Mouse (Mus musculus): Measurements from ENCODE around the gene Ppm1l. TPM values are rescaled to one million over a fixed set of nuclear protein-coding genes. Genes with fewer than 3 reads are reported as not detected.

Gene Ppm1l
- polyA plus RNA-seq, 1 experiment: 1.4 TPM

DNA sequence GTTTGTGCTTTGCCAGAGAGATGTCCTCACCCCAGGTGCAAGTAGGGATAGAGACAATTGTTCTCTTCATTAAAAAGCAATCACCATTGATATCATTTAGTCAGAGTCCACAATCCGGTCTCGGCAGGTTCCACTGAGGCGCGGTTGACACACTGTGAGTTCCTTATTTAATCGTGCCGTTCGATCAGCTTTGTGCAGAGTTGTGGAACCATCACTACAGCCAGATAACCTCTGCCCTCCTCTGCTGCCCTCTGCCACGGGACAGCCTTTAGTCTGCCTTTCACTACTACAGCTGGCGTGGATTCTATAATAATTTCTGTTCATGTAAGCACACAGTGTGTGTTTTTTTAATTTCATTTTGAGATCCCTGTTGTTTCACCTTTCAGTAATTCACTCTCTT, 17.2 kb downstream of the Ppm1l start:
- Histone ChIP-seq H3K36me3 (ENCODE audit: control insufficient read depth, insufficient read depth, low read length) (no peaks in the 10 kb centered on the region), H3K27ac (ENCODE audit: insufficient read depth, low read length) (no peak overlapping the region), H3K4me1 (ENCODE audit: control insufficient read depth, insufficient read depth, insufficient read length) (no peaks in the 10 kb centered on the region), H3K4me3 (ENCODE audit: extremely low read depth, insufficient read depth, insufficient read length) (no peak overlapping the region), H3K27me3 (ENCODE audit: control insufficient read depth, insufficient read depth, low read length) (no peaks in the 10 kb centered on the region)
- TF ChIP-seq CTCF (IDR thresholded peaks at IDR 0.05; ENCODE audit: extremely low read depth, insufficient read depth, insufficient read length, insufficient replicate concordance) (no peak), POLR2A (IDR thresholded peaks at IDR 0.05; ENCODE audit: low read depth, low read length) (no peak)
- no peak for DNase-seq (ENCODE audit: low read depth in 1 of 2, low spot score in 2 of 2)
- 90% methylated on average over 9 of the region's 9 CpGs for WGBS

GRCm38 (mm10) chr3:69340486-69340885, 23.8 kb downstream of the Ppm1l start:
- no peaks in the 10 kb centered on the region for H3K36me3 ChIP-seq (ENCODE audit: control insufficient read depth, insufficient read depth, low read length)
- 31% methylated on average over 1 of the region's 1 CpGs for WGBS
- H3K27me3 ChIP-seq (ENCODE audit: control insufficient read depth, insufficient read depth, low read length): no peaks in the 10 kb centered on the region
- TF ChIP-seq POLR2A (IDR thresholded peaks at IDR 0.05; ENCODE audit: low read depth, low read length) (no peak), CTCF (IDR thresholded peaks at IDR 0.05; ENCODE audit: extremely low read depth, insufficient read depth, insufficient read length, insufficient replicate concordance) (no peak)
- DNase-seq (ENCODE audit: low read depth in 1 of 2, low spot score in 2 of 2): no peak
- H3K4me1 ChIP-seq (ENCODE audit: control insufficient read depth, insufficient read depth, insufficient read length): no peaks in the 10 kb centered on the region
- H3K27ac ChIP-seq (ENCODE audit: insufficient read depth, low read length): no peak overlapping the region
- no peak overlapping the region for H3K4me3 ChIP-seq (ENCODE audit: extremely low read depth, insufficient read depth, insufficient read length)

- Histone ChIP-seq H3K27ac (ENCODE audit: insufficient read depth, low read length) (no peak overlapping the region), H3K36me3 (ENCODE audit: control insufficient read depth, insufficient read depth, low read length) (no peaks in the 10 kb centered on the region), H3K4me1 (ENCODE audit: control insufficient read depth, insufficient read depth, insufficient read length) (no peaks in the 10 kb centered on the region), H3K4me3 (ENCODE audit: extremely low read depth, insufficient read depth, insufficient read length) (no peak overlapping the region), H3K27me3 (ENCODE audit: control insufficient read depth, insufficient read depth, low read length) (no peaks in the 10 kb centered on the region)
- DNase-seq (ENCODE audit: low read depth in 1 of 2, low spot score in 2 of 2): no peak
- TF ChIP-seq POLR2A (IDR thresholded peaks at IDR 0.05; ENCODE audit: low read depth, low read length) (no peak), CTCF (IDR thresholded peaks at IDR 0.05; ENCODE audit: extremely low read depth, insufficient read depth, insufficient read length, insufficient replicate concordance) (no peak)
These were observed 24.3 kb downstream of the Ppm1l start for GRCm38 (mm10) chr3:69340971-69341370.

DNA sequence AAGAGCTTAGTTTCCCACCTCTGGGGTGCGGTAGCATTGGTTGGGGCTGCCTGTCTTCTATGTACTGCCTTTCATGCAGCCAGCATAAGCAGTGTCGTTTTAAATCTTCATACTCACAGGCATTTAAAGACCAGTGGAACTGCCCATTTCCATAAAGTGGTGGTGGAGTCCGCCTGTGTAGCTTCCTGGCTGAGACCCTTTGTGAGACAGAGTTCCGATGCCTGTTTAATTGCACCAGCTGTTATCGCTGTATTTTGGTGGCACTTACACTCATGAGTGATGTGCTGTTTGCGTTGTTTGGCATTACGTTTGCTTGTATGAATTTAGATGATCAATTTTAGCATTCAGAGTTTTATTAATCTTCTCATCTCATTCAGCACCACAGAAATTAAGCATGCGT, 24.9 kb downstream of the Ppm1l start:
- Histone ChIP-seq H3K4me1 (ENCODE audit: control insufficient read depth, insufficient read depth, insufficient read length) (no peaks in the 10 kb centered on the region), H3K4me3 (ENCODE audit: extremely low read depth, insufficient read depth, insufficient read length) (no peak overlapping the region), H3K27ac (ENCODE audit: insufficient read depth, low read length) (no peak overlapping the region), H3K36me3 (ENCODE audit: control insufficient read depth, insufficient read depth, low read length) (no peaks in the 10 kb centered on the region), H3K27me3 (ENCODE audit: control insufficient read depth, insufficient read depth, low read length) (no peaks in the 10 kb centered on the region)
- no peak for DNase-seq (ENCODE audit: low read depth in 1 of 2, low spot score in 2 of 2)
- no peak for TF ChIP-seq POLR2A (IDR thresholded peaks at IDR 0.05; ENCODE audit: low read depth, low read length)
- TF ChIP-seq CTCF (IDR thresholded peaks at IDR 0.05; ENCODE audit: extremely low read depth, insufficient read depth, insufficient read length, insufficient replicate concordance): no peak
- 85% methylated on average over 8 of the region's 8 CpGs for WGBS

DNA sequence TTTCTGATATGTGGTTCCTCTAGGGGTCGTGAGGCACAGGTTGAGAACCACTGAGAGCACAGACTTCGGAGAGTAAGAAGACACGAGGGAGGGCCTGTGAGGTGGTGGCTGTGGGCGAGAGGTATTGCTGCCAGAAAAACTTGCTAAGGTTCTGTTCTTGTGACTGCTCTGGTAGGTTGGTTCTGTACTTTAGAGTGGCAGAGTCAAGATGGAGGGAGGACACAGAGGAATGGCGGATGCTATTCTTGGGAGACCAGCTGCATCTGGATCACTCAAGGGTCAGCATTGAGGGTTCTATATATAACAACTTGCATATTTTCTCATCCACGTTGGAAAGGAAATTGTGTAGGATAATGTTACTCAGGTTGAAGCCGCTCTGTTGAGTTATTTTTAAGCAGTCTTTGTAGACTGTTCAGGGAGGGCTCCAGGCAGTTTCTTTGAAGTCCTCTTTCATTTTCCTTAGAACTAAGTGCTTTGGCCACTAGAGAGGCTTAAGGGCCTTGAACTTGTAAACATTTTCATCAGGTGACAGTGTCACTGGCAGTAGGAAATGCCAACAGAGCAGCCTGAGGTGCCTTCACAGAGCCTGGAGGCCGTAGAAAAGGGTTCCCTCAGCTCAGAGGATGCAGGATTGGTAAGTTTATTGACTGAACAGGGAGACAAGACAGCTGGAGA, 25.7 kb downstream of the Ppm1l start:
- H3K4me1 ChIP-seq (ENCODE audit: control insufficient read depth, insufficient read depth, insufficient read length): no peaks in the 10 kb centered on the region
- no peaks in the 10 kb centered on the region for H3K27me3 ChIP-seq (ENCODE audit: control insufficient read depth, insufficient read depth, low read length)
- no peak overlapping the region for H3K4me3 ChIP-seq (ENCODE audit: extremely low read depth, insufficient read depth, insufficient read length)
- DNase-seq (ENCODE audit: low read depth in 1 of 2, low spot score in 2 of 2): no peak
- TF ChIP-seq CTCF (IDR thresholded peaks at IDR 0.05; ENCODE audit: extremely low read depth, insufficient read depth, insufficient read length, insufficient replicate concordance): no peak
- no peak for TF ChIP-seq POLR2A (IDR thresholded peaks at IDR 0.05; ENCODE audit: low read depth, low read length)
- no peaks in the 10 kb centered on the region for H3K36me3 ChIP-seq (ENCODE audit: control insufficient read depth, insufficient read depth, low read length)
- H3K27ac ChIP-seq (ENCODE audit: insufficient read depth, low read length): no peak overlapping the region
- WGBS: 81% methylated on average over 8 of the region's 8 CpGs

DNA sequence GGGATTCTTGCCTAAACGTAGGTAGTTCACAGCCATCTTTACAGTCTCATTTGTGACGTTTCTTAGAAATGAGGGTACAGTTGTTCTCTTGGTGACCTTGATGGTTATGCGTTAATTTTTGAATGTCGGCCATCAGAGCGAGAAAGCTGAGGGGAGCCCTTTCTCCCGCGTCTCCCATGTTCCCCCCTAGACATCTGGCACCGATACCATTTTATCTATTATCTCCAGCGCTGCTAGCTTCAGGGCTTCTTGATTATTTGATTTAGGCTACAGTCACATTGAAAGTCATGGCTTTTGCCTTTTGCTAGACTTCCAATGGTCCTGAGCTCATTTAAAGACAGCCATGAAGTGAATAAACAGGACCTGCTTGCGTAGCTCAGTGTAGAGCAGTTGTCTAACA, 26.5 kb downstream of the Ppm1l start:
- no peak for DNase-seq (ENCODE audit: low read depth in 1 of 2, low spot score in 2 of 2)
- Histone ChIP-seq H3K4me1 (ENCODE audit: control insufficient read depth, insufficient read depth, insufficient read length) (no peaks in the 10 kb centered on the region), H3K27me3 (ENCODE audit: control insufficient read depth, insufficient read depth, low read length) (no peaks in the 10 kb centered on the region), H3K27ac (ENCODE audit: insufficient read depth, low read length) (no peak overlapping the region), H3K36me3 (ENCODE audit: control insufficient read depth, insufficient read depth, low read length) (no peaks in the 10 kb centered on the region), H3K4me3 (ENCODE audit: extremely low read depth, insufficient read depth, insufficient read length) (no peak overlapping the region)
- 86% methylated on average over 10 of the region's 10 CpGs for WGBS
- no peak for TF ChIP-seq CTCF (IDR thresholded peaks at IDR 0.05; ENCODE audit: extremely low read depth, insufficient read depth, insufficient read length, insufficient replicate concordance)

GRCm38 (mm10) chr3:69346514-69346913, 29.9 kb downstream of the Ppm1l start:
- Histone ChIP-seq H3K4me3 (ENCODE audit: extremely low read depth, insufficient read depth, insufficient read length) (no peak overlapping the region), H3K4me1 (ENCODE audit: control insufficient read depth, insufficient read depth, insufficient read length) (no peaks in the 10 kb centered on the region), H3K27me3 (ENCODE audit: control insufficient read depth, insufficient read depth, low read length) (no peaks in the 10 kb centered on the region), H3K36me3 (ENCODE audit: control insufficient read depth, insufficient read depth, low read length) (no peaks in the 10 kb centered on the region), H3K27ac (ENCODE audit: insufficient read depth, low read length) (no peak overlapping the region)
- WGBS: 92% methylated on average over 4 of the region's 4 CpGs
- no peak for DNase-seq (ENCODE audit: low read depth in 1 of 2, low spot score in 2 of 2)
- TF ChIP-seq CTCF (IDR thresholded peaks at IDR 0.05; ENCODE audit: extremely low read depth, insufficient read depth, insufficient read length, insufficient replicate concordance): no peak
- no peak for TF ChIP-seq POLR2A (IDR thresholded peaks at IDR 0.05; ENCODE audit: low read depth, low read length)

Measured in spleen, adult 2 months (tissue).